Mouse (Mus musculus) forebrain, postnatal 0 days (tissue): ENCODE measurements around the gene Cyb5d2. TPM values are rescaled to one million over a fixed set of nuclear protein-coding genes. Genes with fewer than 3 reads are reported as not detected.
A peak's percentile ranks its signal among the peaks of the same experiment; 100 is the strongest.

Experiments
- ATAC-seq: fragments of 200-750 bp; cut with Nextera tagmentation; 2 replicates; pipeline ENCODE4 v1.8.0; 2017; ENCODE audit warnings: mild to moderate bottlenecking, moderate library complexity
- DNase-seq: peaks from one replicate; pipeline ENCODE4 v3.0.0-alpha.2; 2015
- H3K27ac ChIP-seq: fragments of 300-500 bp; sonication (generic); 2 replicates; pipeline ENCODE4 v1.5.1; 2014; ENCODE audit warnings: low read depth, mild to moderate bottlenecking, antibody characterized with exemption, low read length, moderate library complexity, mixed read lengths
- H3K27me3 ChIP-seq: fragments of 300-500 bp; sonication (generic); 2 replicates; pipeline ENCODE4 v1.6.1; 2014; ENCODE audit warnings: mild to moderate bottlenecking, low read length, mixed read lengths; ENCODE audit not compliant: insufficient read depth
- H3K36me3 ChIP-seq: fragments of 300-500 bp; sonication (generic); 2 replicates; pipeline ENCODE4 v1.6.1; 2014; ENCODE audit warnings: mild to moderate bottlenecking, moderate library complexity; ENCODE audit not compliant: insufficient read depth
- H3K4me1 ChIP-seq: fragments of 300-500 bp; sonication (generic); 2 replicates; pipeline ENCODE4 v1.6.1; 2014; ENCODE audit warnings: antibody characterized with exemption; ENCODE audit not compliant: insufficient read depth
- H3K4me2 ChIP-seq: fragments of 300-500 bp; sonication (generic); 2 replicates; pipeline ENCODE4 v1.6.1; 2014; ENCODE audit warnings: low read depth, mild to moderate bottlenecking, moderate library complexity
- H3K4me3 ChIP-seq: fragments of 300-500 bp; sonication (generic); 2 replicates; pipeline ENCODE4 v1.5.1; 2014; ENCODE audit warnings: low read depth, low read length, mixed read lengths
- H3K9ac ChIP-seq: fragments of 300-500 bp; sonication (generic); 2 replicates; pipeline ENCODE4 v1.6.1; 2014; ENCODE audit warnings: mild to moderate bottlenecking
- H3K9me3 ChIP-seq: fragments of 300-500 bp; sonication (generic); 2 replicates; pipeline ENCODE4 v1.6.1; 2016; ENCODE audit warnings: low read length
- CTCF ChIP-seq: sonication (generic); IDR thresholded peaks from 2 replicates; pipeline ENCODE4 v1.5.1; 2016; ENCODE audit warnings: antibody characterized with exemption, control low read depth, low read depth
- WGBS: fragments of 180-500 bp; shearing (Covaris S2); extraction: QIAGEN DNeasy Blood & Tissue Kit; methylation state at CpG from one replicate; pipeline ENCODE4 v1.1.7; 2014; 5-methylcytosine and 5-hydroxymethylcytosine counted together
- polyA plus RNA-seq: library from polyadenylated mRNA; unstranded; fragments of >200 nt; fragmentation: Nextera tagmentation; extraction: Ambion mirVana; gene quantifications from 2 replicates; pipeline ENCODE4 v1.2.1, GENCODE M21; 2015
- total RNA-seq: library from RNA; depleted of rRNA; stranded (reverse); fragments of >200 nt; gene quantifications from 2 replicates; pipeline ENCODE4 v1.2.3, GENCODE M21; 2014

Gene Cyb5d2
- total and polyA plus RNA-seq, 2 experiments from 2014 or later = 7.8 to 8.4 TPM

- H3K4me2 ChIP-seq = no peak overlapping the region
- DNase-seq = no peak
- TF ChIP-seq CTCF = no peak
These were observed 5.2 kb upstream of the Cyb5d2 start for GRCm38 (mm10) chr11:72801182-72801581.

DNA sequence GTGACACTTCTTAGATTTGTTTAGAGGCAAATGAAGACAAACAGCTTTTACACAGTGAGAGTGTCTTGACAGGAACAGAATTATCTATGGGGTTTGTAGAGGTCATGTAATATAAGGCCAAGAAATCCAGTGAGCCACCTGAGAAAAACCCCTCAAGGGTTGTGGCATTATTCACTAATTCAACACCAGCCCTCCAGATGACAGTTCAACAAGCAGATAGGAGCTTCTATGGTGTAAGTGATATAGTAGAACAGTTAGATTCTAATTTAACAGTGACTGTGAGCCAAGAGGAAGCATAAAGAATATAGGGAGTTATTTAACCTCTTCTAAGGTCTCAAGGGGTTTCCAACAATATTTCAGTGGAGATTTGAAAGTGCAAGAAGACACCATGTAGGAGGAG lies 2.2 kb upstream of the Cyb5d2 start:
- H3K4me1 ChIP-seq = peaks cover 5% of the 10 kb centered on the region
- TF ChIP-seq CTCF = no peak
- H3K4me3 ChIP-seq = no peak overlapping the region
- DNase-seq (no peak), ATAC-seq (no peak)
- H3K36me3 ChIP-seq = no peaks in the 10 kb centered on the region
- no peaks in the 10 kb centered on the region for H3K27me3 ChIP-seq
- H3K9me3 ChIP-seq = no peaks in the 10 kb centered on the region
- no peak overlapping the region for H3K9ac ChIP-seq
- no peak overlapping the region for H3K4me2 ChIP-seq
- no peak overlapping the region for H3K27ac ChIP-seq

More at GRCm38 (mm10) chr11:72801182-72801581, 5.2 kb upstream of the Cyb5d2 start:
- Histone ChIP-seq H3K4me3 (no peak overlapping the region), H3K4me1 (peaks cover 5% of the 10 kb centered on the region), H3K9me3 (no peaks in the 10 kb centered on the region), H3K36me3 (no peaks in the 10 kb centered on the region), H3K9ac (no peak overlapping the region), H3K27ac (no peak overlapping the region), H3K27me3 (no peaks in the 10 kb centered on the region)
- ATAC-seq = no peak

DNA sequence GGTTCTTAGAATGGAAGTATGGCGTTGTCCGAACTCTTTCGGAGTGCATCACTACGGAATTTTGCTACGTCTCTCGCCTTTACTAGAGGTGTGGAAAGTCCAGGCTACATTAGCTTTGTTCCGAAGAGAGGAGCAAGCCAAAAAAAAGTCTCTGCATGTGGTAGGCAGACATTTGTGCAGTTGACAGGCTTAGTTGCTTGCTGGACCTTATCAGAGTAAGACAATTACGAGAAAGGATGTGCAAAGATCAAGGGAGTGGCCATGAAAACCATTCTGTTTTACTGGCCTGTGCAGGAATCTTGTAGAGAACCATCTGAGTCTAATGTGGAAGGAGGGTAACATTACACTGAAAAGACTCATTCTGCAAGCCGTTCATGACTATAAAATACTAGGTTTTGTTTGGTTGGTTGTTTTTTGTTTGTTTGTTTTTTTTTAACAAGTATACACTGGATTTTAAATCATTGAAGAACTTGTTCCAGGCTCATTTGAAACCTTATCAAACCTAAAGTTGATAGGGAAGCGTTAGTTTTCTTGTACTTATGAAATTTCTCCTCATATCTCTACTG lies 914 bp upstream of the Cyb5d2 start:
- no peaks in the 10 kb centered on the region for H3K27me3 ChIP-seq
- H3K4me1 ChIP-seq = peaks cover 5% of the 10 kb centered on the region
- peak overlapping the region; percentile 99 for H3K4me3 ChIP-seq
- no peaks in the 10 kb centered on the region for H3K9me3 ChIP-seq
- TF ChIP-seq CTCF = no peak
- 0 out of 2 replicates have a peak overlapping the region, but pooled peaks have one; percentile 4 for H3K27ac ChIP-seq
- ATAC-seq (no peak), DNase-seq (no peak)
- no peaks in the 10 kb centered on the region for H3K36me3 ChIP-seq
- 18% methylated on average over 10 of the region's 10 CpGs for WGBS
- peak overlapping the region; percentile 84 for H3K4me2 ChIP-seq
- H3K9ac ChIP-seq = peak overlapping the region; percentile 91

DNA sequence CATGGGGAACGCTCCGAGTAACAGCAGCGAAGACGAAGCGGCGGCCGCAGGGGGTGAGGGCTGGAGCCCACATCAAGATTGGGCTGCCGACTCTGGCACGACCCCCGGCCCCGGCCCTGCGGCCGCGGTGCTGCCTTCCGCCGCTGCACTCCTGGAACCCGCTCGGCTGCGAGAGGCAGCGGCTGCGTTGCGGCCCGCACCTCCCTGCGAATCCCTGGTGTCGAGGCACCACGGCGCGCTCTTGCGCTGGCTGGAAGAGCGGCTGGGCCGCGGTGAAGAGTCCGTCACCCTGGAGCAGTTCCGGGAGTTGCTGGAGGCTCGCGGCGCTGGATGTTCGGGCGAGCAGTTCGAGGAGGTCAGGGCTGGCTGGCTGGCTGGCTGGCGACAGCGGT lies 350 bp upstream of the Cyb5d2 start:
- Histone ChIP-seq H3K4me1 (peaks cover 5% of the 10 kb centered on the region), H3K36me3 (no peaks in the 10 kb centered on the region), H3K4me2 (peak overlapping the region; percentile 84), H3K9me3 (no peaks in the 10 kb centered on the region), H3K4me3 (peak overlapping the region; percentile 99), H3K27ac (peak overlapping the region; percentile 86), H3K27me3 (no peaks in the 10 kb centered on the region), H3K9ac (peak overlapping the region; percentile 91)
- ATAC-seq (peak; percentile 47), DNase-seq (no peak)
- TF ChIP-seq CTCF = no peak
- under 1% methylated on average over 40 of the region's 42 CpGs for WGBS

DNA sequence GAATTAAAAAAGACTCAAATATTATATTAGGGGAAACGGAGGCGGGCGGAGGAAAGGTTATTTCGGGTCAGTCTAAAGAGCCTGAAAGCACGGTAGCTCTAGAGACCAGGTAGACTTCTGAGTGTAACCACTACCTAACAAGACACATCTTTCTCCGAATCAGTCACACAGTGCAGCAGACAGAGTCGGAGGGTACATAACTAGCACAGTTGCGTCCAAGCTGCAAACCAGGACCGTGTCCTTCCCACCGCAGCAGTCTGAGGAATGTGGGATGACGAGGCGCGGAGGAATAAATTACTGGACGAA lies 840 bp downstream of the Cyb5d2 start:
- Histone ChIP-seq H3K27ac (peak overlapping the region; percentile 86), H3K4me1 (peaks cover 5% of the 10 kb centered on the region), H3K9ac (peak overlapping the region; percentile 91), H3K4me2 (peak overlapping the region; percentile 75), H3K27me3 (no peaks in the 10 kb centered on the region), H3K9me3 (no peaks in the 10 kb centered on the region), H3K4me3 (peak overlapping the region; percentile 99), H3K36me3 (no peaks in the 10 kb centered on the region)
- ATAC-seq = peak; percentile 33
- 18% methylated on average over 14 of the region's 14 CpGs for WGBS
- DNase-seq = no peak
- TF ChIP-seq CTCF = no peak

DNA sequence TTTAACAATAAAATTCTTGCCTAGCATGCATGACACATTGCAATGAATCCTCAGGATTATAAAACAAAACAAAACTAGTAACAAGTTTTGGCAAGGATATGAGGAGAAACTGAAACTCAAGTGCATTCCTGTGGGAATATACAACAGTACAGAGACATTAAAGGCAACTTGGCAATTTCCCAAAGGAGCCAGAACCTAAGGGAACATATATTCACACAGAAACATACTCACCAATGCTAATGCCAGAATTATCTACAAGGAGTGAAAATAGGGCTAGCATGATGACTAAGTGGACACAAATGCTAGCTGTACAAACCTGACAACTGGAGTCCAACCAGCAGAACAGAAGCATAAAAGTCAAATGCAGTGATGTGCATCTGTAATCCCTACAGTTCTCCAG lies 3.9 kb downstream of the Cyb5d2 start:
- DNase-seq (no peak), ATAC-seq (no peak)
- H3K27me3 ChIP-seq = no peaks in the 10 kb centered on the region
- no peak overlapping the region for H3K9ac ChIP-seq
- no peaks in the 10 kb centered on the region for H3K9me3 ChIP-seq
- H3K4me3 ChIP-seq = no peak overlapping the region
- H3K4me2 ChIP-seq = no peak overlapping the region
- no peak for TF ChIP-seq CTCF
- H3K36me3 ChIP-seq = no peaks in the 10 kb centered on the region
- 0 out of 2 replicates have a peak, but pooled peaks cover under 1% of the 10 kb centered on the region for H3K4me1 ChIP-seq
- no peak overlapping the region for H3K27ac ChIP-seq

GRCm38 (mm10) chr11:72782503-72782902 lies 13.4 kb downstream of the Cyb5d2 start:
- WGBS = 84% methylated on average over 3 of the region's 3 CpGs
- no peak for ATAC-seq

DNA sequence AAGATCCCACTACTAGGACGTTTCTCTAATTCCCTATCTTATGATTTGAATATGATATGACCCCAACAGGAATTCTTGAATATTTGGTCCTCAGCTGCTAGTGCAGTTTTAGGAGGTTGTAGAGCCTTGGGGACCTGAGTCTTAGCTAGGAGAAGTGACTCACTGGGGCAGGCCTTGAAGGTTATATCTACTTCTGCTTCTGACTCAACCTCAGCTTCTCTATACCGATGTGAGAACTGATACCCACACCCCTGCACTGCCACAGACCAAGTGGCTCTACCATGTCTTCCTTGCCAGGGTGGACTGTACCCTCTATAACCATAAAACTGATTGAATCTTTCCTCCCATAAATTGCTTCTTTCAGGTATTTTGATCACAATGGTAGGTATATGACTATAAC lies 13.8 kb downstream of the Cyb5d2 start:
- no peak overlapping the region for H3K4me3 ChIP-seq
- no peaks in the 10 kb centered on the region for H3K4me1 ChIP-seq
- ATAC-seq (no peak), DNase-seq (no peak)
- H3K9ac ChIP-seq = no peak overlapping the region
- TF ChIP-seq CTCF = no peak
- WGBS = 76% methylated on average over 2 of the region's 2 CpGs
- no peak overlapping the region for H3K4me2 ChIP-seq
- no peaks in the 10 kb centered on the region for H3K36me3 ChIP-seq
- no peaks in the 10 kb centered on the region for H3K9me3 ChIP-seq
- H3K27me3 ChIP-seq = no peaks in the 10 kb centered on the region
- no peak overlapping the region for H3K27ac ChIP-seq

More at GRCm38 (mm10) chr11:72782503-72782902, 13.4 kb downstream of the Cyb5d2 start:
- no peak for TF ChIP-seq CTCF
- no peak for DNase-seq
- Histone ChIP-seq H3K9me3 (no peaks in the 10 kb centered on the region), H3K4me2 (no peak overlapping the region), H3K27ac (no peak overlapping the region), H3K36me3 (no peaks in the 10 kb centered on the region), H3K9ac (no peak overlapping the region), H3K4me3 (no peak overlapping the region), H3K27me3 (no peaks in the 10 kb centered on the region), H3K4me1 (no peaks in the 10 kb centered on the region)
